Mouse (Mus musculus) lung, postnatal 0 days (tissue): ENCODE measurements around the gene Arid3a.

Experiments
- CTCF ChIP-seq: IDR thresholded peaks from 2 replicates; pipeline ENCODE4 v1.5.1; 2016; ENCODE audit warnings: antibody characterized with exemption, mild to moderate bottlenecking
- EP300 ChIP-seq: IDR thresholded peaks from 2 replicates; pipeline ENCODE4 v1.6.1; 2016; ENCODE audit warnings: antibody characterized with exemption, mild to moderate bottlenecking, control low read depth

GRCm38 (mm10) chr10:79886054-79886453 lies 40.8 kb upstream of the Arid3a start, which contains the start of gene Elane:
- TF ChIP-seq CTCF (no peak), EP300 (no peak)
